Mouse (Mus musculus) myocyte (in vitro differentiated cells): Measurements from ENCODE around the gene Yars. TPM values are rescaled to one million over a fixed set of nuclear protein-coding genes. Genes with fewer than 3 reads are reported as not detected.

Experiments used
- H3K27me3 ChIP-seq: one replicate; pipeline ENCODE4 v1.6.1; 2011; ENCODE audit not compliant: control insufficient read depth, insufficient read depth, insufficient read length
- H3K36me3 ChIP-seq: one replicate; pipeline ENCODE4 v1.6.1; 2011; ENCODE audit not compliant: control insufficient read depth, insufficient read depth
- H3K4me2 ChIP-seq: one replicate; pipeline ENCODE4 v1.6.1; 2011; ENCODE audit warnings: low read depth, control low read depth
- H3K4me3 ChIP-seq: one replicate; pipeline ENCODE4 v1.5.1; 2011; ENCODE audit warnings: mild to moderate bottlenecking, control low read depth, moderate library complexity
- H3K79me2 ChIP-seq: one replicate; pipeline ENCODE4 v1.6.1; 2011; ENCODE audit not compliant: control insufficient read depth, insufficient read depth
- H3ac ChIP-seq: one replicate; pipeline ENCODE4 v1.6.1; 2011; ENCODE audit not compliant: control insufficient read depth, insufficient read length
- CEBPB ChIP-seq: IDR thresholded peaks from 2 replicates; pipeline ENCODE4 v1.6.1; 2011; ENCODE audit warnings: mild to moderate bottlenecking, moderate library complexity; ENCODE audit not compliant: poor library complexity, insufficient read depth, severe bottlenecking
- E2F4 ChIP-seq: IDR thresholded peaks from one replicate; pipeline ENCODE4 v1.6.1; 2011; ENCODE audit warnings: mild to moderate bottlenecking, control low read depth, moderate library complexity; ENCODE audit not compliant: insufficient read depth
- MAX ChIP-seq: IDR thresholded peaks from one replicate; pipeline ENCODE4 v1.6.1; 2011; ENCODE audit warnings: low read depth, mild to moderate bottlenecking, control low read depth
- MYOD1 ChIP-seq, 3 experiments: IDR thresholded peaks; one replicate each; pipeline ENCODE4 v1.6.1; 2011; ENCODE audit warnings: control low read depth in 2 of 3, low read depth in 2 of 3, mild to moderate bottlenecking in 2 of 3, moderate library complexity in 1 of 3; ENCODE audit not compliant: insufficient read length in 2 of 3, control insufficient read depth in 1 of 3
- MYOG ChIP-seq, 3 experiments: IDR thresholded peaks; one replicate each; pipeline ENCODE4 v1.6.1; 2011; ENCODE audit warnings: control low read depth in 2 of 3, low read depth in 2 of 3, mild to moderate bottlenecking in 2 of 3; ENCODE audit not compliant: insufficient read length in 2 of 3, control insufficient read depth in 1 of 3, insufficient read depth in 1 of 3
- POLR2A ChIP-seq: IDR thresholded peaks from one replicate; pipeline ENCODE4 v1.6.1; 2011; ENCODE audit warnings: low read depth, mild to moderate bottlenecking, control low read depth, moderate library complexity; ENCODE audit not compliant: insufficient read length
- POLR2AphosphoS2 ChIP-seq: IDR thresholded peaks from one replicate; pipeline ENCODE4 v1.6.1; 2011; ENCODE audit warnings: low read depth, control low read depth; ENCODE audit not compliant: insufficient read length
- REST ChIP-seq: IDR thresholded peaks from one replicate; pipeline ENCODE4 v1.6.1; 2011; ENCODE audit warnings: mild to moderate bottlenecking, control low read depth, moderate library complexity; ENCODE audit not compliant: insufficient read depth, insufficient read length
- SRF ChIP-seq: IDR thresholded peaks from one replicate; pipeline ENCODE4 v1.6.1; 2011; ENCODE audit warnings: low read depth; ENCODE audit not compliant: control insufficient read depth, insufficient read length
- TCF12 ChIP-seq: IDR thresholded peaks from one replicate; pipeline ENCODE4 v1.6.1; 2011; ENCODE audit warnings: mild to moderate bottlenecking, control low read depth; ENCODE audit not compliant: poor library complexity, insufficient read depth, severe bottlenecking
- TCF3 ChIP-seq: IDR thresholded peaks from one replicate; pipeline ENCODE4 v1.6.1; 2011; ENCODE audit warnings: low read depth, control low read depth; ENCODE audit not compliant: insufficient read length
- USF1 ChIP-seq: IDR thresholded peaks from one replicate; pipeline ENCODE4 v1.6.1; 2011; ENCODE audit warnings: low read depth, mild to moderate bottlenecking, control low read depth, moderate library complexity
- polyA plus RNA-seq: library from polyadenylated mRNA; unstranded; fragments of >200 nt; fragmentation: generic; extraction: Trizol; gene quantifications from one replicate; pipeline ENCODE4 v1.2.1, GENCODE M21; 2012; ENCODE audit warnings: missing spikeins

The Yars gene
- polyA plus RNA-seq, 1 experiment, result 183 TPM

DNA sequence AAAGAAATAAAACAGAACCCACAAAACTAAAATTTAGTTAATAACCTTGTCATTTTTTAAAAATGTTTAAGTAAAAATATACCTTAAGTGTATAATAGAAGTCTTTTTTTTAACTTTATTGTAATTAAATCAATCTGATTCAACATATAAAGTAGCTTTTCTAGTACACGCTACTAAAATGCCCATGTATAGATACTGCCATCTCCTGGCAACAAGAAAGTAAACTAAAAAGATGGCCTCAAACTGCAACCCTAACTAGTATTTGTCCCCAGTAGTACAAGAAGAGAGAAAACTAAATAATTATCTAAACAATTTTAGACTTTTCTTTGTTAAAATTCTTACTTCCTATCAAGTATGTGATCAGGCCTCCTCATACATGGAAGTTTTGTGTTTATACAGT is 10.0 kb upstream of the Yars start:
- no peak for TF ChIP-seq CEBPB
- TF ChIP-seq POLR2AphosphoS2, result no peak
- no peak for TF ChIP-seq SRF
- TF ChIP-seq TCF3, result no peak
- no peak for TF ChIP-seq MAX
- TF ChIP-seq MYOD1 (IDR thresholded peaks at IDR 0.05; ENCODE audit: control insufficient read depth in 1 of 3, insufficient read length in 2 of 3, low read depth in 2 of 3), result no peak
- TF ChIP-seq TCF12, result no peak
- no peak for TF ChIP-seq POLR2A
- no peak for TF ChIP-seq REST
- no peak for TF ChIP-seq E2F4
- no peak for TF ChIP-seq USF1
- no peak for TF ChIP-seq MYOG (IDR thresholded peaks at IDR 0.05; ENCODE audit: control insufficient read depth in 1 of 3, insufficient read depth in 1 of 3, insufficient read length in 2 of 3, low read depth in 2 of 3)
- H3K79me2 ChIP-seq, result peaks cover 7% of the 10 kb centered on the region
- no peaks in the 10 kb centered on the region for H3K27me3 ChIP-seq
- no peak overlapping the region for H3K4me3 ChIP-seq
- peaks cover 53% of the 10 kb centered on the region for H3K36me3 ChIP-seq
- H3K4me2 ChIP-seq, result no peak overlapping the region
- H3ac ChIP-seq, result no peak overlapping the region

DNA sequence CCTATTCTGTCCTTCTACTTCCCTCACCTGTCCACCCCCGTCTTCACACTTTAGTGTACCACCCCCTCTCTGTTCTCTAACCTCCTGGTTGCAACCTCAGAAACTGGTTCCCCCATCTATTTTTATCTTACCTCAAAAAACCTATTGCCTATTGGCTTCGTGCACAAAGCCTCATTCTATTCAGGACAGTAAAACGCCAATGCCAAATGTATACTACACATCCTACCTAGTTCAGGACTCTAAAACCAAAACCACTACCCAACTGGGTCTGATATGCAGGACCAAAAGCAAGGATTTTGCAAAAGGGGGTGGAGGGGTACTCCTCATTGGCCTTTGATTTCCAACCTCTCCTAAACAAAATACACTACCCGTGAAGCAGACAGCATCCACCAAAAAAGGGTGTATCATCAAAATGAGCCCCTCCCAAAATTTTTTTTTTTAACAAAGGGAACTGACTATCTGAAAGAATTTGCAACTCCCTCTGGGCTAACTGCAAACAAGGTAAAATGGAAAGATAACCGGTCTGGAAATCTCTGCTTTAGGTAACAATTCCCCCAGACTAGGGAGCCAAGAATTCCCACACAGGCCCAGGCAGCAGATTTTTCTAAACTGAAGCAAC is 1.4 kb upstream of the Yars start:
- peaks cover 79% of the 10 kb centered on the region for H3K79me2 ChIP-seq
- peak overlapping the region; percentile 99 for H3K4me3 ChIP-seq
- H3K27me3 ChIP-seq, result no peaks in the 10 kb centered on the region
- H3K36me3 ChIP-seq, result peaks cover 11% of the 10 kb centered on the region
- H3K4me2 ChIP-seq, result peak overlapping the region; percentile 76
- peak overlapping the region; percentile 63 for H3ac ChIP-seq
- TF ChIP-seq TCF12 (no peak), REST (no peak), TCF3 (no peak), SRF (no peak), CEBPB (no peak), E2F4 (no peak), MYOG (IDR thresholded peaks at IDR 0.05; ENCODE audit: control insufficient read depth in 1 of 3, insufficient read depth in 1 of 3, insufficient read length in 2 of 3, low read depth in 2 of 3) (no peak), POLR2A (no peak), USF1 (no peak), MAX (no peak), POLR2AphosphoS2 (no peak), MYOD1 (IDR thresholded peaks at IDR 0.05; ENCODE audit: control insufficient read depth in 1 of 3, insufficient read length in 2 of 3, low read depth in 2 of 3) (no peak)

DNA sequence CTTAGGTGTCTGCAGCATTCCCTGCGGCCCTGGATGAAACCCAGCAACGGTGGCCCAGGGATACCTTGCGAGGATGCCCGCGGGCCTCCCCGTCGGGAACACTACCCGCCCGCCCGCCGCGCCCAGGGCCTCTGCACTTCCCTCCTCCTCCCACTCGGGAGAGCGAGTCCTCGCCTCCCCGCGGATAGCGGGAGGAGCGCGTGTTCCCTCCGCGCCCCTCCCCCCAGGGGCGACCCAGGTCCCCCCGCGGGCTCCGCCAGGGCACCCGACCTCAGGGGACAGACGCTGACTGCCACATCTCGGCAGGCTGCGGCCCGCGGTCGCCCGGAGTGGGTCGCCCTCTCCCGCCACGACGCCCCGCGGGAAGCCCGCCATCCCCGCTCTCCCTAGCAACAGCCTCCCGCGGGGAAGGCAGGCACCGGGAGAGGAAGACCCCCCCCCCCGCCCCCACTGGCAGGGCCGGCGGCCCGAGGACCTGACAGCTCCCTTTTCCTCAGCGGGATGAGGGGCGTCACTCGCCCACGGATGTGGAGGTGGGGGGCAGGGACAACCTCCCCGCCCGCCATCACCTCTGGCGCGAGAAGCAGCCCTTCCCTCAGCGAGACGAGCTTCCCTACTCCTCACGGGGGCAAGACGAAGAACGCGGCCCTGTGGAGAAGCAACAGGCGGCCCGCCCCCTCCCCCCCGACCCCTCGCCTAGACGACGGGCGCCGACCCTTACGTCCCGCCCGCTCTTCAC is 588 bp upstream of the Yars start:
- Histone ChIP-seq H3K27me3 (no peaks in the 10 kb centered on the region), H3K79me2 (peaks cover 82% of the 10 kb centered on the region), H3K4me2 (peak overlapping the region; percentile 76), H3K4me3 (peak overlapping the region; percentile 99), H3ac (peak overlapping the region; percentile 63), H3K36me3 (peaks cover 17% of the 10 kb centered on the region)
- TF ChIP-seq POLR2AphosphoS2, result peak; percentile 31
- TF ChIP-seq TCF3, result no peak
- no peak for TF ChIP-seq E2F4
- TF ChIP-seq MYOG (IDR thresholded peaks at IDR 0.05; ENCODE audit: control insufficient read depth in 1 of 3, insufficient read depth in 1 of 3, insufficient read length in 2 of 3, low read depth in 2 of 3), result no peak
- TF ChIP-seq POLR2A, result peak; percentile 36
- no peak for TF ChIP-seq CEBPB
- no peak for TF ChIP-seq REST
- peak in 1 of 3 experiments; percentile 29 for TF ChIP-seq MYOD1 (IDR thresholded peaks at IDR 0.05; ENCODE audit: control insufficient read depth in 1 of 3, insufficient read length in 2 of 3, low read depth in 2 of 3)

DNA sequence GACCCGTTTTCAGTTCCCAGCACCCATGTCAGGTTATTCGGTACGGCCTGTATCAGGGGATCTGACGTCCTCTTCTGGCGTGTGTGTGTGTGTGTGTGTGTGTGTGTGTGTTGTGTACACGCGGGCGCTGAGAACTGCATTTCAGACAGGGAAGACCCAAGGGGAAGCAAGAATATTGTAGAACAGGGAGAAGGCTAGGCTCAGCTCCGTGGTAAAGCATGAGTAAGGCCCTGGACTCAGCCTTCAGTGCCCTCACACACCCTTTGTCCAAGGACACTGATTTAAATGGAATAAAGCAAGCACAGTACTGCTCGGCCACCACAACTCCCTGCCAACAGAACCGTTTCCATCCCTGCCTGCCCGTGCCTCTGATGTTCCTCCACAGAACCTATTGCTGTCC is 978 bp downstream of the Yars start:
- no peaks in the 10 kb centered on the region for H3K27me3 ChIP-seq
- H3K36me3 ChIP-seq, result peaks cover 32% of the 10 kb centered on the region
- TF ChIP-seq MYOD1 (IDR thresholded peaks at IDR 0.05; ENCODE audit: control insufficient read depth in 1 of 3, insufficient read length in 2 of 3, low read depth in 2 of 3) (no peak), POLR2AphosphoS2 (peak; percentile 64), MAX (no peak), E2F4 (no peak), USF1 (no peak), TCF12 (no peak), SRF (no peak)

More for the DNA sequence above, 978 bp downstream of the Yars start:
- Histone ChIP-seq H3K4me3 (peak overlapping the region; percentile 99), H3ac (peak overlapping the region; percentile 63), H3K4me2 (peak overlapping the region; percentile 89), H3K79me2 (peaks cover 87% of the 10 kb centered on the region)
